Comparison of ENCODE assay signal across 8 mouse cellular contexts in genomic region chr5:119712679-119713246, GRCm38 (mm10). TPM values are rescaled to one million over a fixed set of nuclear protein-coding genes. Genes with fewer than 3 reads are reported as not detected.
A peak's percentile ranks its signal among the peaks of the same experiment; 100 is the strongest.
DNase-seq lines count a peak whose midpoint lies in the region; ATAC-seq and TF ChIP-seq lines count a peak whose summit lies in the region.

No protein-coding gene starts in this region.

- H3K27me3 ChIP-seq in ES-Bruce4 (ENCODE audit: control insufficient read depth, insufficient read depth, low read length, poor library complexity, severe bottlenecking), result no peaks in the 10 kb centered on the region
- H3K27me3 ChIP-seq in forebrain, embryonic 16.5 days (replicated peaks; ENCODE audit: control insufficient read depth, insufficient read depth, low read length), result peaks cover 37% of the 10 kb centered on the region
- H3K27me3 ChIP-seq in lung, postnatal 0 days (replicated peaks; ENCODE audit: insufficient read depth, low read length), result no peaks in the 10 kb centered on the region

- no peaks in the 10 kb centered on the region for H3K36me3 ChIP-seq in ES-Bruce4 (ENCODE audit: control insufficient read depth, insufficient read depth, low read length, poor library complexity, severe bottlenecking)
- H3K36me3 ChIP-seq in forebrain, embryonic 16.5 days (ENCODE audit: control insufficient read depth, insufficient read depth), result no peaks in the 10 kb centered on the region
- no peaks in the 10 kb centered on the region for H3K36me3 ChIP-seq in lung, postnatal 0 days (ENCODE audit: insufficient read depth, low read length)

- no peak overlapping the region for H3K4me3 ChIP-seq in ES-Bruce4 (ENCODE audit: low read depth, low read length)
- no peak overlapping the region for H3K4me3 ChIP-seq in forebrain, embryonic 16.5 days (replicated peaks; ENCODE audit: low read length)
- no peak overlapping the region for H3K4me3 ChIP-seq in lung, postnatal 0 days (ENCODE audit: low read depth, low read length)

- peak overlapping the region; percentile 20; the same call in 1 of the 2 replicates for H3K4me2 ChIP-seq in forebrain, embryonic 16.5 days (ENCODE audit: low read length)
- H3K4me2 ChIP-seq in lung, postnatal 0 days (replicated peaks; ENCODE audit: low read depth, low read length), result peak overlapping the region; percentile 9; the same call in 1 of the 2 replicates

- 0 out of 2 replicates have a peak overlapping the region, but pooled peaks have one; percentile 21 for H3K9ac ChIP-seq in ES-Bruce4 (ENCODE audit: low read depth, poor library complexity, severe bottlenecking)
- no peak overlapping the region for H3K9ac ChIP-seq in forebrain, embryonic 16.5 days (replicated peaks; ENCODE audit: low read depth, low read length)
- H3K9ac ChIP-seq in lung, postnatal 0 days (replicated peaks; ENCODE audit: low read depth), result no peak overlapping the region

- peaks cover 5% of the 10 kb centered on the region for H3K4me1 ChIP-seq in ES-Bruce4 (ENCODE audit: control insufficient read depth, insufficient read depth, low read length)
- no peaks in the 10 kb centered on the region for H3K4me1 ChIP-seq in forebrain, embryonic 16.5 days (replicated peaks; ENCODE audit: control insufficient read depth, insufficient read depth, low read length)
- no peaks in the 10 kb centered on the region for H3K4me1 ChIP-seq in lung, postnatal 0 days (ENCODE audit: insufficient read depth, low read depth, low read length)

- DNase-seq in c-Kit-positive CD71-positive TER-119-positive erythroid progenitor cells, embryonic 14.5 days (ENCODE audit: low spot score), result peak; percentile 16
- peak; percentile 79 to 88 for DNase-seq in heart, postnatal 36 days
- peak; percentile 78 to 85 for DNase-seq in layer of hippocampus, postnatal 10 days (ENCODE audit: low spot score in 2 of 2)
- DNase-seq in lung, postnatal 0 days (ENCODE audit: low spot score), result peak; percentile 85
- peak; percentile 91 for DNase-seq in retina, embryonic 14.5 days (ENCODE audit: low spot score)
- peak; percentile 64 for DNase-seq in thymus, postnatal 25 days

- no peaks in the 10 kb centered on the region for H3K9me3 ChIP-seq in ES-Bruce4 (replicated peaks; ENCODE audit: control insufficient read depth, insufficient read depth, low read length, poor library complexity, severe bottlenecking)
- H3K9me3 ChIP-seq in forebrain, embryonic 16.5 days (ENCODE audit: control insufficient read depth, low read length), result no peaks in the 10 kb centered on the region
- no peaks in the 10 kb centered on the region for H3K9me3 ChIP-seq in lung, postnatal 0 days (ENCODE audit: low read length)

- H3K27ac ChIP-seq in ES-Bruce4 (ENCODE audit: insufficient read depth, low read length), result peak overlapping the region; percentile 30; the same call in 1 of the 2 replicates
- no peak overlapping the region for H3K27ac ChIP-seq in forebrain, embryonic 16.5 days (ENCODE audit: low read length)
- H3K27ac ChIP-seq in lung, postnatal 0 days (ENCODE audit: low read length), result no peak overlapping the region

- peak; percentile 91 for TF ChIP-seq CTCF in ES-Bruce4 (IDR thresholded peaks at IDR 0.05; ENCODE audit: low read depth, low read length)
- peak; percentile 94 for TF ChIP-seq CTCF in lung, postnatal 0 days (IDR thresholded peaks at IDR 0.05)

- ATAC-seq in forebrain, embryonic 16.5 days, result no peak
- peak; percentile 87 for ATAC-seq in lung, postnatal 0 days

- TF ChIP-seq POLR2A in ES-Bruce4 (IDR thresholded peaks at IDR 0.05; ENCODE audit: insufficient read depth, low read length), result no peak

- 4% methylated on average over 22 of the region's 22 CpGs for WGBS in forebrain, embryonic 16.5 days
- WGBS in lung, postnatal 0 days, result 2% methylated on average over 22 of the region's 22 CpGs

- peak; percentile 77; the same call in 1 of the 2 replicates for TF ChIP-seq EP300 in ES-Bruce4 (IDR thresholded peaks at IDR 0.05; ENCODE audit: insufficient read depth, low read depth, low read length)
- peak; percentile 81 for TF ChIP-seq EP300 in lung, postnatal 0 days (IDR thresholded peaks at IDR 0.05)

- intact Hi-C loops in heart, postnatal 36 days (cut with DNase I), result loop anchor here (1.0 kb wide), 1 partner anchor 931 kb away; no protein-coding TSS in a partner anchor

RNA-seq across cellular contexts. Expression of gene Tbx3, which starts 42.3 kb away (rescaled TPM):
- polyA plus RNA-seq in ES-Bruce4 (2011; ENCODE audit: insufficient read depth, insufficient read length, low read depth, missing spikeins), result 29.8 and 30.1 TPM in 2 replicates
- 2.1 and 3.0 TPM in 2 replicates for polyA plus RNA-seq in forebrain, embryonic 16.5 days (2015; fragmentation: Nextera tagmentation; extraction: Ambion mirVana)
- 10 to 100 TPM; 10.5 to 11.5 TPM for total RNA-seq in heart, postnatal 36 days (2021)
- 1 to 10 TPM; 3.0 to 3.6 TPM for total RNA-seq in layer of hippocampus, postnatal 10 days (2021)
- 44.7 and 54.8 TPM in 2 replicates for polyA plus RNA-seq in lung, postnatal 0 days (2015; fragmentation: Nextera tagmentation; extraction: Ambion mirVana)

Comparison
In these comparisons a context has a peak if more than half of its experiments do, and no peak if none do; other contexts are left out.
1. DNase-seq: peak in every context shown above with its lines; median percentile 91 in retina, embryonic 14.5 days; 85 in lung, postnatal 0 days; 84 in heart, postnatal 36 days; 82 in layer of hippocampus, postnatal 10 days; 64 in thymus, postnatal 25 days; 16 in c-Kit-positive CD71-positive TER-119-positive erythroid progenitor cells, embryonic 14.5 days.